Mouse (Mus musculus) cerebellum, postnatal 25 days (tissue): Measurements from ENCODE around the gene Ugt2b5.
A peak's percentile ranks its signal among the peaks of the same experiment; 100 is the strongest.
"Not testable (repeated sequence)": the region's sequence is repeated elsewhere in the genome, so short reads cannot be mapped to it uniquely, and the experiment has no call there.

Experiments
- DNase-seq, 2 experiments: peaks; one replicate each; pipeline ENCODE4 v3.0.0; 2021; ENCODE audit warnings: mixed read lengths in 2 of 2

Gene Ugt2b5

GRCm38 (mm10) chr5:87140196-87140595, at the start of gene Ugt2b5:
Gene Ugt2b5 (minus strand): TSS chr5:87140318.
- DNase-seq = not testable (repeated sequence)

GRCm38 (mm10) chr5:87175780-87176179, 35.7 kb upstream of the Ugt2b5 start:
- DNase-seq = not testable (repeated sequence)

DNA sequence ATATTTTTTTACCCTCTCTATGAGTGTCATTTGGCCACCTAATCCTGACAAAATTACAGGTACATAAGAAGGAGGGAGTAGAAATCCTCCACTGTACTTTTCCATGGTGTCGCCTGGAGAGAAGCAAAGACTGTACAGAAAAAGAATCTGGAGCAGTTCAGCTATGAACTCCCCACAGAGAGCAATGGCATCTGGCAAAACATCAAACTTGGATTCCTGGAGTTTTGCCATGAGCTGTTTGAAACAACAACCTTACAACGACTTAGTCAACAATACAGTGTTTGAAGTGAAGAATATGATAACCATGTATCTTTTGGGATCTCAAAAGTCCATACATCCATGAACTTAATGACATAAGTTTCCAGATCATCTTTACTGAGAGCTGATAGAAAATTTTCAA, 34.6 kb upstream of the Ugt2b5 start:
- no peak for DNase-seq

GRCm38 (mm10) chr5:87147741-87148454, 7.8 kb upstream of the Ugt2b5 start:
- no peak for DNase-seq

GRCm38 (mm10) chr5:87142865-87143456, 2.8 kb upstream of the Ugt2b5 start:
- peak; percentile 4 for DNase-seq

DNA sequence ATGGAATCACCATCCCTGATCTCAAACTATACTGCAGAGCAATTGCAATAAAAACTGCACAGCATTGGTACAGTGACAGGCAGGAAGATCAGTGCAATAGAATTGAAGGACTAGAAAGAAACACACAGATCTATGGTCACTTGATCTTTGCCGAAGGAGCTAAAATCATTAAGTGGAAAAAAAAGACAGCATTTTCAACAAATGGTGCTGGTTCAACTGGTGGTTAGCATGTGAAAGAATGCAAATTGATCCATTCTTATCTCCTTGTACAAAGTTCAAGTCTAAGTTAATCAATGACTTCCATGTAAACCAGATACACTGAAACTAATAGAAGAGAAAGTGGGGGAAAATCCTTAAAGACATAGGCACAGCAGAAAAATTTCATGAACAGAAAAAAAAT, 36.4 kb downstream of the Ugt2b5 start:
- not testable (repeated sequence) for DNase-seq

- DNase-seq = no peak
Measured at GRCm38 (mm10) chr5:87092346-87093027, 47.6 kb downstream of the Ugt2b5 start, which contains the start of gene Ugt2b36. Gene Ugt2b36 (minus strand): TSS chr5:87092555.

DNA sequence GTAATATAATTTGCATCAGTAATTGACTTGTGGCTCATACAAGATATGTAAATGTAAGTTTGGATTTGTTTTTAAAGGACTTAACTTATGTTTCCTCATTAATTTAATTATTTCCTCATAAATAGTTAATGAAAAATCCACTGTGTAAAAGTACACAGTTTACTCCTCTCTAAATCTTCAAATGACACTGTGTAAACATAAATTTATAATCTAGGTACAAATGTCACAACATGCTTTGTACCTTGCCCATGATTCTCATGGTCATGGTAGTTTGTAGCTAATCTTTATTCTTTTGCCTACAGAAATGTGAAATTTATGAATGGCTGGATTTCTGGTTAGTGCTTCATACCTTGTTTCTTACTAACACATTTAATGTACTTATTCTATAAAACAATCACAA, 49.0 kb downstream of the Ugt2b5 start:
- DNase-seq = no peak

DNA sequence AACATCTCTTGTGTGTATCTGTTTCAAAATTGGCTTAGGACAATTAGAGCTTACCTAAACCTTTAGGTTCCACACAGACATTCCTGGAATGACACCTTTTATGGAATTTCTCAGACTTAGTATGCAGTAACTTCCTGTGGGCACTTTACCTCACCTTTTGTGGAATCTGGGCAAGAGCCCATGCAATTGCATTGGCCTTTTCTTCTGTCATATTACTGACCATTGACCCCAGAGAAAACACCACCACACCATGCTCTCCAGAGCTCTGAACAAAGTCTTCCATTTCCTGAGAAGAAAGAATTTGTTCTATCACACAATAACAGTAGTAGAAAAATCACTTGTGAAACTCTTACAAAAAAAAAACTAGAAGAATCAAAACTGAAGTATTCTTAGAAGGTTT, 50.9 kb downstream of the Ugt2b5 start:
- no peak for DNase-seq

- no peak for DNase-seq
Measured at GRCm38 (mm10) chr5:87086269-87086668, 53.8 kb downstream of the Ugt2b5 start.
